Mouse (Mus musculus) C2C12 (cell line): ENCODE data around the gene Gm11011. TPM values are rescaled to one million over a fixed set of nuclear protein-coding genes. Genes with fewer than 3 reads are reported as not detected.

Experiments
- H3K27me3 ChIP-seq: one replicate; pipeline ENCODE4 v1.6.1; 2011; ENCODE audit not compliant: control insufficient read depth, insufficient read depth, insufficient read length
- H3K36me3 ChIP-seq: one replicate; pipeline ENCODE4 v1.6.1; 2011; ENCODE audit not compliant: control insufficient read depth, insufficient read depth
- H3K4me3 ChIP-seq: one replicate; pipeline ENCODE4 v1.5.1; 2011; ENCODE audit warnings: mild to moderate bottlenecking, control low read depth; ENCODE audit not compliant: poor library complexity, insufficient read depth, severe bottlenecking
- H3K79me2 ChIP-seq: one replicate; pipeline ENCODE4 v1.6.1; 2011; ENCODE audit not compliant: control insufficient read depth, insufficient read depth
- H3K79me3 ChIP-seq: one replicate; pipeline ENCODE4 v1.6.1; 2011; ENCODE audit warnings: low read depth, control low read depth
- H3ac ChIP-seq: one replicate; pipeline ENCODE3; 2011; ENCODE audit warnings: low read depth; ENCODE audit not compliant: control insufficient read depth, insufficient read length
- CEBPB ChIP-seq: IDR thresholded peaks from one replicate; pipeline ENCODE4 v1.6.1; 2011; ENCODE audit warnings: low read depth, mild to moderate bottlenecking, control low read depth, moderate library complexity
- CTCF ChIP-seq: IDR thresholded peaks from one replicate; pipeline ENCODE4 v1.5.1; 2011; ENCODE audit not compliant: control insufficient read depth, insufficient read depth, insufficient read length
- FOSL1 ChIP-seq: IDR thresholded peaks from one replicate; pipeline ENCODE4 v1.8.0; 2011; ENCODE audit warnings: mild to moderate bottlenecking, low read length; ENCODE audit not compliant: poor library complexity, insufficient read depth, severe bottlenecking
- MAX ChIP-seq: IDR thresholded peaks from one replicate; pipeline ENCODE4 v1.6.1; 2011; ENCODE audit warnings: mild to moderate bottlenecking, control low read depth
- MYOD1 ChIP-seq: IDR thresholded peaks from one replicate; pipeline ENCODE4 v1.6.1; 2011; ENCODE audit warnings: low read depth; ENCODE audit not compliant: control insufficient read depth, insufficient read length
- MYOG ChIP-seq: IDR thresholded peaks from one replicate; pipeline ENCODE4 v1.6.1; 2011; ENCODE audit not compliant: control insufficient read depth, insufficient read length; ENCODE audit errors: extremely low read depth
- USF1 ChIP-seq: IDR thresholded peaks from one replicate; pipeline ENCODE4 v1.6.1; 2011; ENCODE audit warnings: low read depth, mild to moderate bottlenecking, control low read depth, moderate library complexity
- polyA plus RNA-seq: library from polyadenylated mRNA; unstranded; fragments of >200 nt; fragmentation: generic; extraction: Trizol; gene quantifications from one replicate; pipeline ENCODE4 v1.2.1, GENCODE M21; 2012; ENCODE audit warnings: missing spikeins

Gene Gm11011
- polyA plus RNA-seq, 1 experiment, result not detected

GRCm38 (mm10) chr2:169632338-169633151, 45.0 kb upstream of the Gm11011 start, which contains the start of gene Tshz2:
TSS of gene Tshz2 (plus strand) at chr2:169633013.
- no peak within 1 kb of the TSS for H3K4me3 ChIP-seq
- no peaks in the 10 kb centered on the region for H3K79me3 ChIP-seq
- no peaks in the 10 kb centered on the region for H3K79me2 ChIP-seq
- TF ChIP-seq CEBPB, result no peak
- TF ChIP-seq USF1, result no peak
- H3K36me3 ChIP-seq, result no peaks in the 10 kb centered on the region
- H3ac ChIP-seq, result no peak within 1 kb of the TSS
- H3K27me3 ChIP-seq, result no peaks in the 10 kb centered on the region

GRCm38 (mm10) chr2:169630070-169630469, 42.5 kb upstream of the Gm11011 start:
- Histone ChIP-seq H3ac (no peak overlapping the region), H3K79me2 (no peaks in the 10 kb centered on the region), H3K79me3 (no peaks in the 10 kb centered on the region), H3K36me3 (no peaks in the 10 kb centered on the region), H3K4me3 (no peak overlapping the region), H3K27me3 (no peaks in the 10 kb centered on the region)
- TF ChIP-seq MYOD1 (no peak), USF1 (no peak), CTCF (no peak), MAX (no peak), CEBPB (no peak), MYOG (no peak), FOSL1 (no peak)

GRCm38 (mm10) chr2:169621201-169621710, 33.7 kb upstream of the Gm11011 start:
- no peaks in the 10 kb centered on the region for H3K79me2 ChIP-seq
- H3K4me3 ChIP-seq, result no peak overlapping the region
- H3ac ChIP-seq, result no peak overlapping the region
- no peaks in the 10 kb centered on the region for H3K79me3 ChIP-seq
- TF ChIP-seq FOSL1 (no peak), CTCF (no peak), USF1 (no peak), MYOG (no peak)
- H3K36me3 ChIP-seq, result no peaks in the 10 kb centered on the region
- no peaks in the 10 kb centered on the region for H3K27me3 ChIP-seq

- no peaks in the 10 kb centered on the region for H3K36me3 ChIP-seq
- TF ChIP-seq USF1 (no peak), CTCF (no peak), MYOD1 (no peak), FOSL1 (no peak), MAX (no peak), CEBPB (no peak)
Observed at GRCm38 (mm10) chr2:169615998-169616397, 28.5 kb upstream of the Gm11011 start.

GRCm38 (mm10) chr2:169614683-169615082, 27.1 kb upstream of the Gm11011 start:
- no peaks in the 10 kb centered on the region for H3K79me3 ChIP-seq
- no peaks in the 10 kb centered on the region for H3K27me3 ChIP-seq
- no peak overlapping the region for H3K4me3 ChIP-seq
- TF ChIP-seq CEBPB, result no peak
- TF ChIP-seq MYOD1, result no peak
- TF ChIP-seq USF1, result no peak
- no peak for TF ChIP-seq MYOG
- TF ChIP-seq MAX, result no peak
- no peak for TF ChIP-seq FOSL1
- no peak for TF ChIP-seq CTCF
- no peaks in the 10 kb centered on the region for H3K79me2 ChIP-seq
- H3ac ChIP-seq, result no peak overlapping the region
- no peaks in the 10 kb centered on the region for H3K36me3 ChIP-seq

More at GRCm38 (mm10) chr2:169615998-169616397, 28.5 kb upstream of the Gm11011 start:
- H3K79me2 ChIP-seq, result no peaks in the 10 kb centered on the region
- H3ac ChIP-seq, result no peak overlapping the region
- no peak overlapping the region for H3K4me3 ChIP-seq
- no peaks in the 10 kb centered on the region for H3K79me3 ChIP-seq
- H3K27me3 ChIP-seq, result no peaks in the 10 kb centered on the region

- Histone ChIP-seq H3ac (no peak overlapping the region), H3K4me3 (no peak overlapping the region), H3K79me2 (no peaks in the 10 kb centered on the region), H3K36me3 (no peaks in the 10 kb centered on the region), H3K27me3 (no peaks in the 10 kb centered on the region), H3K79me3 (no peaks in the 10 kb centered on the region)
- no peak for TF ChIP-seq MYOG
- TF ChIP-seq CEBPB, result no peak
- no peak for TF ChIP-seq FOSL1
- TF ChIP-seq USF1, result no peak
- TF ChIP-seq MAX, result no peak
- no peak for TF ChIP-seq CTCF
- TF ChIP-seq MYOD1, result no peak
Observed at GRCm38 (mm10) chr2:169611557-169611956, 24.0 kb upstream of the Gm11011 start.
